Mouse (Mus musculus) cortical plate, adult 2 months (tissue): ENCODE measurements around the gene Ppm1j.

Experiments
- CTCF ChIP-seq: fragments of 200-500 bp; IDR thresholded peaks from 2 replicates; pipeline ENCODE4 v1.5.1; 2011; ENCODE audit warnings: mild to moderate bottlenecking, control low read depth, low read length; ENCODE audit not compliant: insufficient read depth; ENCODE audit errors: extremely low read depth
- POLR2A ChIP-seq: fragments of 200-500 bp; IDR thresholded peaks from 2 replicates; pipeline ENCODE4 v1.6.1; 2011; ENCODE audit warnings: mild to moderate bottlenecking, low read length, control low read depth; ENCODE audit not compliant: insufficient read depth; ENCODE audit errors: extremely low read depth

- TF ChIP-seq POLR2A (no peak), CTCF (no peak)
Observed at GRCm38 (mm10) chr3:104783971-104784500, 3.2 kb downstream of the Ppm1j start.
